Mouse (Mus musculus): ENCODE measurements around the gene AI597479. TPM values are rescaled to one million over a fixed set of nuclear protein-coding genes. Genes with fewer than 3 reads are reported as not detected.
"Not testable (repeated sequence)": the region's sequence is repeated elsewhere in the genome, so short reads cannot be mapped to it uniquely, and the experiment has no call there.

The AI597479 gene
- polyA plus RNA-seq, 1 experiment from 2014 or later = 32.6 TPM

DNA sequence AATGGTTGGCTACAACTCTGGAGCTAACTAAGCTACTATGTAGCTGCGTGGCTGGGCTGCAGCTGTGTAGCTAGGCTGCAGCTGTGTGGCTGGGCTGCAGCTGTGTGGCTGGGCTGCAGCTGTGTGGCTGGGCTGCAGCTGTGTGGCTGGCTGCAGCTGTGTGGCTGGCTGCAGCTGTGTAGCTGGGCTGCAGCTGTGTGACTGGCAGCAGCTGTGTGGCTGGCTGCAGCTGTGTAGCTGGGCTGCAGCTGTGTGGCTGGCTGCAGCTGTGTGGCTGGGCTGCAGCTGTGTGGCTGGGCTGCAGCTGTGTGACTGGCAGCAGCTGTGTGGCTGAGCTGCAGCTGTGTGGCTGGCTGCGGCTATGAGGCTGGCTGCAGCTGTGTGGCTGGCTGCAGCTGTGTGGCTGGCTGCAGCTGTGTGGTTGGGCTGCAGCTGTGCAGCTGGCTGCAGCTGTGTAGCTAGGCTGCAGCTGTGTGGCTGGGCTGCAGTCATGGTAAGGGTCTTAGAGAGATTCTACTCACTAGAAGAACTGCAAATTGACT lies 38.0 kb downstream of the AI597479 start:
- not testable (repeated sequence) for ATAC-seq (ENCODE audit: low read depth); H3K36me3 ChIP-seq (ENCODE audit: control insufficient read depth, insufficient read depth, low read length); H3K9ac ChIP-seq (ENCODE audit: low read length); H3K9me3 ChIP-seq (ENCODE audit: control insufficient read depth, low read length); H3K4me2 ChIP-seq (ENCODE audit: low read depth, low read length); H3K27me3 ChIP-seq (ENCODE audit: control insufficient read depth, insufficient read depth, low read depth, low read length); H3K4me3 ChIP-seq (ENCODE audit: low read length); H3K4me1 ChIP-seq (replicated peaks; ENCODE audit: control insufficient read depth, insufficient read depth, low read length); H3K27ac ChIP-seq (ENCODE audit: low read length)
- 78% methylated on average over 2 of the region's 2 CpGs for WGBS

DNA sequence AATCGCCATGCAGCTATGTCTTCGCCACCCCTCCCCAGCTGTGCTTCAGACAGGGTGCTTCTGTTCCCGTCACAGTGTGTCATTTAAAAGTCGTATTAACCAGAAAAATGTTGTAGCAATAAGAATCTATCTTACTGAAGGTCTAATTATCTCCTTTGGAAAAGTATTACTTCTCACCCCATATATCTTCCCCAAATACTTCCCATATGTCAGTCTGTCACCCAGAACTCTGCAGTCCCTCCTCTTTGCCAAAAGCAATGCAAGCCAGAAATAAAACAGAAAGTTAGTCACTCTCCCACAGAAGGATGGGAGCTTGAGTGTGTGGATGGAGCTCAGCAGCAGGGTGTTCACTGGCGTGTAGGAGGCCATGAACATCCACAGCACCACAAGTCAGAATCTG lies 38.8 kb downstream of the AI597479 start:
- H3K9ac ChIP-seq (ENCODE audit: low read length) = no peak overlapping the region
- H3K4me1 ChIP-seq (replicated peaks; ENCODE audit: control insufficient read depth, insufficient read depth, low read length) = 0 out of 2 replicates have a peak, but pooled peaks cover 4% of the 10 kb centered on the region
- no peaks in the 10 kb centered on the region for H3K36me3 ChIP-seq (ENCODE audit: control insufficient read depth, insufficient read depth, low read length)
- H3K9me3 ChIP-seq (ENCODE audit: control insufficient read depth, low read length) = no peaks in the 10 kb centered on the region
- WGBS = 64% methylated on average over 5 of the region's 5 CpGs
- H3K4me2 ChIP-seq (ENCODE audit: low read depth, low read length) = no peak overlapping the region
- H3K4me3 ChIP-seq (ENCODE audit: low read length) = no peak overlapping the region
- ATAC-seq (ENCODE audit: low read depth) = peak; percentile 16; the same call in 1 of the 2 replicates
- no peaks in the 10 kb centered on the region for H3K27me3 ChIP-seq (ENCODE audit: control insufficient read depth, insufficient read depth, low read depth, low read length)
- H3K27ac ChIP-seq (ENCODE audit: low read length) = no peak overlapping the region

- H3K4me2 ChIP-seq (ENCODE audit: low read depth, low read length) = no peak overlapping the region
- no peaks in the 10 kb centered on the region for H3K36me3 ChIP-seq (ENCODE audit: control insufficient read depth, insufficient read depth, low read length)
- 0 out of 2 replicates have a peak, but pooled peaks cover 4% of the 10 kb centered on the region for H3K4me1 ChIP-seq (replicated peaks; ENCODE audit: control insufficient read depth, insufficient read depth, low read length)
- ATAC-seq (ENCODE audit: low read depth) = no peak
- H3K4me3 ChIP-seq (ENCODE audit: low read length) = no peak overlapping the region
- H3K27ac ChIP-seq (ENCODE audit: low read length) = no peak overlapping the region
- 71% methylated on average over 15 of the region's 15 CpGs for WGBS
- H3K9me3 ChIP-seq (ENCODE audit: control insufficient read depth, low read length) = no peaks in the 10 kb centered on the region
- no peak overlapping the region for H3K9ac ChIP-seq (ENCODE audit: low read length)
- H3K27me3 ChIP-seq (ENCODE audit: control insufficient read depth, insufficient read depth, low read depth, low read length) = no peaks in the 10 kb centered on the region
Observed at GRCm38 (mm10) chr1:43138268-43138812, 39.8 kb downstream of the AI597479 start.

DNA sequence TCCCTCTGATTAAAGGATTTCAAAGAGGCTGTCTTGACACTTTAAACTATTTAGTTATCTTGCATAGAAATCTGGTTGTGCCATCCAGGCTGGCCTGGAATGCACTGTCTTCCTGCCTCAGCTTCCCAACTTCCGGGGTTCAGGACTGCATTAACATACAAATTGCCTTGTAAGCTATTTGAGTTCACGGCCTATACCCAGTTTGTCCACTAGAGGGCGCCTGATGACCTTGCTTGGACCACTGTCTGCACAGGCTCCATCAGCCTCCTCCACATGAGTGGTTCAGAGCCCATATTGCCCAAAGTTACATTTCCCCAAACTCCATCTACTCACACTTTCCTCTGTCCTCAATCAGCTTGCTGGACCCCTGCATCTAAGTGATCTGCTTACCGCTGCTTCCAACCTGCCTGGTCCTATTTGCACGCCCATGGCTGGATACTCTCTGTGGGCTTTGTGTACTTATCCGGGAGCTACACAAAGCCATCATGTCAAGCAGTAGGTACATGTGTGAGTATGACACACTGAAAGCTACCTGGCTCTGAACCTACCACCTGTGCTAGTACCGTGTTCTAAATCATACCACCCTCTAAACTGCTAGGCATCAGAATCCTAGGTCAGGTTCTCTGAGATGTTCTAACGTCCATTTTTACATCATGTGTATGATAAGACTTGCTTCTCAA lies 41.2 kb downstream of the AI597479 start:
- peak; percentile 71 for ATAC-seq (ENCODE audit: low read depth)
- Histone ChIP-seq H3K9ac (ENCODE audit: low read length) (no peak overlapping the region), H3K27me3 (ENCODE audit: control insufficient read depth, insufficient read depth, low read depth, low read length) (no peaks in the 10 kb centered on the region), H3K4me2 (ENCODE audit: low read depth, low read length) (no peak overlapping the region), H3K36me3 (ENCODE audit: control insufficient read depth, insufficient read depth, low read length) (no peaks in the 10 kb centered on the region), H3K9me3 (ENCODE audit: control insufficient read depth, low read length) (no peaks in the 10 kb centered on the region), H3K4me1 (replicated peaks; ENCODE audit: control insufficient read depth, insufficient read depth, low read length) (0 out of 2 replicates have a peak, but pooled peaks cover 4% of the 10 kb centered on the region), H3K27ac (ENCODE audit: low read length) (no peak overlapping the region), H3K4me3 (ENCODE audit: low read length) (no peak overlapping the region)
- 46% methylated on average over 8 of the region's 8 CpGs for WGBS

GRCm38 (mm10) chr1:43141555-43141961 lies 43.0 kb downstream of the AI597479 start:
- H3K27ac ChIP-seq (ENCODE audit: low read length) = no peak overlapping the region
- H3K36me3 ChIP-seq (ENCODE audit: control insufficient read depth, insufficient read depth, low read length) = no peaks in the 10 kb centered on the region
- H3K9ac ChIP-seq (ENCODE audit: low read length) = no peak overlapping the region
- ATAC-seq (ENCODE audit: low read depth) = no peak
- H3K9me3 ChIP-seq (ENCODE audit: control insufficient read depth, low read length) = no peaks in the 10 kb centered on the region
- H3K4me3 ChIP-seq (ENCODE audit: low read length) = no peak overlapping the region
- H3K27me3 ChIP-seq (ENCODE audit: control insufficient read depth, insufficient read depth, low read depth, low read length) = no peaks in the 10 kb centered on the region
- peaks cover 4% of the 10 kb centered on the region; the same call in 1 of the 2 replicates for H3K4me1 ChIP-seq (replicated peaks; ENCODE audit: control insufficient read depth, insufficient read depth, low read length)
- WGBS = 43% methylated on average over 11 of the region's 11 CpGs
- no peak overlapping the region for H3K4me2 ChIP-seq (ENCODE audit: low read depth, low read length)

GRCm38 (mm10) chr1:43142849-43143248 lies 44.3 kb downstream of the AI597479 start:
- Histone ChIP-seq H3K4me1 (replicated peaks; ENCODE audit: control insufficient read depth, insufficient read depth, low read length) (peaks cover 4% of the 10 kb centered on the region; the same call in 1 of the 2 replicates), H3K27ac (ENCODE audit: low read length) (no peak overlapping the region), H3K9ac (ENCODE audit: low read length) (no peak overlapping the region), H3K36me3 (ENCODE audit: control insufficient read depth, insufficient read depth, low read length) (no peaks in the 10 kb centered on the region), H3K9me3 (ENCODE audit: control insufficient read depth, low read length) (no peaks in the 10 kb centered on the region), H3K4me2 (ENCODE audit: low read depth, low read length) (no peak overlapping the region), H3K4me3 (ENCODE audit: low read length) (no peak overlapping the region), H3K27me3 (ENCODE audit: control insufficient read depth, insufficient read depth, low read depth, low read length) (no peaks in the 10 kb centered on the region)
- ATAC-seq (ENCODE audit: low read depth) = no peak
- WGBS = 83% methylated on average over 6 of the region's 6 CpGs

DNA sequence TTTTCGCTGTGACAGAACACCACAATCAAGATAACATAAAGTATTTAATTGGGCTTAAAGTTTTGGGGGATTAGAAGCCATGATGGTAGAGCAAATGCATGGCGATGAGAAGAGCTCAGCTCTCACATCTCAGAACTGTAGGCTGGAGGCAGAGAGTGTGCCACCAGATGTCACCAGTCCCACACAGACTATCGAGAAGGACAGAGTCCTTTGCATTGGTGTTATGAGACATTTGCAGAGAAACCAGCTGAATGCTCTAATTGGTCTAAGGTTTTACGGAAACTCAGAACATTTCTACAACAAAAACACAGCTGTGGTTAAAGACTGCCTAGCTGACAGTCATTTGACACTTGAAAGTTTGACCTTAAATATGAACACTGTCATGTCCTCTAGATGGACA lies 44.8 kb downstream of the AI597479 start:
- Histone ChIP-seq H3K9ac (ENCODE audit: low read length) (no peak overlapping the region), H3K9me3 (ENCODE audit: control insufficient read depth, low read length) (no peaks in the 10 kb centered on the region), H3K27ac (ENCODE audit: low read length) (no peak overlapping the region), H3K4me2 (ENCODE audit: low read depth, low read length) (no peak overlapping the region), H3K4me3 (ENCODE audit: low read length) (no peak overlapping the region), H3K36me3 (ENCODE audit: control insufficient read depth, insufficient read depth, low read length) (no peaks in the 10 kb centered on the region), H3K4me1 (replicated peaks; ENCODE audit: control insufficient read depth, insufficient read depth, low read length) (peaks cover 4% of the 10 kb centered on the region; the same call in 1 of the 2 replicates), H3K27me3 (ENCODE audit: control insufficient read depth, insufficient read depth, low read depth, low read length) (no peaks in the 10 kb centered on the region)
- 71% methylated on average over 4 of the region's 4 CpGs for WGBS
- 0 out of 2 replicates have a peak, but pooled peaks have one; percentile 43 for ATAC-seq (ENCODE audit: low read depth)

DNA sequence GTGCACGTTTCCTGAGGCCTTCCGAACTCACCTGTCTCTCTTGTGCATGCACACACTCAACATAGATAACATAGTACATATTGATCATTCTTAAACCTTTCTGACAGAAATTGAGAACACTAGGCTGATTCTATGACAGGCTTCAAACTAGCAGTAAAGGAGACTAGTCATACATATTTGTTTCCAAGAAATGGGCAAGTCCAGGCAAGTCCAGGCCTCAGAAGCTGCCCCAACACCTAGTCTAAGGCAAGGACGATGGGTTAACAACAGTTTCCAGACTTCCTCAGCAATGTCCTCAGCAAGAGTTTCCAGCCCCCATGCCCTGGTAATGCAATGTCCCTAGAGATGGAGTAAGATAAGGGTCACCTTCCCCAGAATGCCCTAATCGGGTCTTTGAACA lies 45.3 kb downstream of the AI597479 start:
- H3K36me3 ChIP-seq (ENCODE audit: control insufficient read depth, insufficient read depth, low read length) = no peaks in the 10 kb centered on the region
- H3K9ac ChIP-seq (ENCODE audit: low read length) = no peak overlapping the region
- peaks cover 4% of the 10 kb centered on the region; the same call in 1 of the 2 replicates for H3K4me1 ChIP-seq (replicated peaks; ENCODE audit: control insufficient read depth, insufficient read depth, low read length)
- no peak overlapping the region for H3K27ac ChIP-seq (ENCODE audit: low read length)
- no peaks in the 10 kb centered on the region for H3K27me3 ChIP-seq (ENCODE audit: control insufficient read depth, insufficient read depth, low read depth, low read length)
- 79% methylated on average over 4 of the region's 4 CpGs for WGBS
- no peak overlapping the region for H3K4me2 ChIP-seq (ENCODE audit: low read depth, low read length)
- no peaks in the 10 kb centered on the region for H3K9me3 ChIP-seq (ENCODE audit: control insufficient read depth, low read length)
- no peak for ATAC-seq (ENCODE audit: low read depth)
- H3K4me3 ChIP-seq (ENCODE audit: low read length) = no peak overlapping the region

DNA sequence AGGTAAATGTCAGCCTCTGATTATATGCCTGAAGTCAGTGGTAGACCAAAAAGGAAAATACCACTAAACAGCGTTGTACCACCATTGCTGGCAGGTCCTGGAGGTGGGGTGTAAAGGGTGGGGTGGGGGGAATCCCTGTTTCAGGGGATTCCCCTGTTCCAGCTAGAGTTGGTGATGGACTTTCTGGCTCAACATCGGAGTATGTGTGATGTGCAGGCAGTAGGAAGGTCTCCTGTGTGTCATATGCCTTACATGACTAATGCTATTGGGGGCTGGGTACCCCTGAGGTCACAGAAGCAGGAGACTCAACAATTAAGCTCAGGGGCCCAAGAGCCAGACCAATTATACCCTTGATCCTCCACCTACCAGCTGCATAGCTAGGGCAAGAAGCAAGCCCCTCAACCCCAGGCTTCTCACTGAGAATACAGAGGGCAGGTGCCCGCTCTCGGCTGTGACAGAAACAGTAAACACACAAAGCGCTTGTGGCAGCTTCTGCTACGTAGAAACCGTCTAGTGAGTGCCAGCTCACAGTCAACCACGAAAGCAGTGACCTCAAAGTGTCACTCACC lies 45.9 kb downstream of the AI597479 start:
- Histone ChIP-seq H3K9me3 (ENCODE audit: control insufficient read depth, low read length) (no peaks in the 10 kb centered on the region), H3K4me1 (replicated peaks; ENCODE audit: control insufficient read depth, insufficient read depth, low read length) (peaks cover 4% of the 10 kb centered on the region; the same call in 1 of the 2 replicates), H3K36me3 (ENCODE audit: control insufficient read depth, insufficient read depth, low read length) (no peaks in the 10 kb centered on the region), H3K27me3 (ENCODE audit: control insufficient read depth, insufficient read depth, low read depth, low read length) (no peaks in the 10 kb centered on the region), H3K9ac (ENCODE audit: low read length) (no peak overlapping the region), H3K4me2 (ENCODE audit: low read depth, low read length) (no peak overlapping the region), H3K27ac (ENCODE audit: low read length) (no peak overlapping the region), H3K4me3 (ENCODE audit: low read length) (no peak overlapping the region)
- ATAC-seq (ENCODE audit: low read depth) = no peak
- WGBS = 75% methylated on average over 8 of the region's 8 CpGs

Data from lung, embryonic 16.5 days (tissue).